Mouse (Mus musculus) activated CD4-positive, CD25-positive, alpha-beta regulatory T cell, adult 4 months (primary cell): ENCODE measurements at regions not wholly inside any gene's neighbourhood (a gene's known extent, or its start where the extent isn't known, plus 50 kb on each side); places are given as distances from the start of the nearest gene placed in this dataset.

ENCODE experiments used
- ATAC-seq: one replicate; pipeline ENCODE4 v1.8.0; 2017

- ATAC-seq, result no peak
Observed at GRCm38 (mm10) chr13:85773848-85774247, 272.9 kb downstream of the Cox7c start.

GRCm38 (mm10) chr13:85771027-85771681 is 275.6 kb downstream of the Cox7c start:
- ATAC-seq, result no peak

GRCm38 (mm10) chr13:85770538-85770937 is 276.2 kb downstream of the Cox7c start:
- no peak for ATAC-seq

- ATAC-seq, result no peak
Observed at GRCm38 (mm10) chr13:85768520-85768919, 278.2 kb downstream of the Cox7c start.

- peak; percentile 91 for ATAC-seq
Observed at GRCm38 (mm10) chr13:85724616-85725015, 322.1 kb downstream of the Cox7c start.

GRCm38 (mm10) chr13:85724105-85724504 is 322.6 kb downstream of the Cox7c start:
- peak; percentile 62 for ATAC-seq

- ATAC-seq, result no peak
Observed at GRCm38 (mm10) chr13:85720314-85720713, 326.4 kb downstream of the Cox7c start.

- no peak for ATAC-seq
Observed at GRCm38 (mm10) chr13:85715883-85716498, 330.7 kb downstream of the Cox7c start.

- ATAC-seq, result no peak
Observed at GRCm38 (mm10) chr13:85692374-85692773, 354.3 kb downstream of the Cox7c start.
